Mouse (Mus musculus) cerebellum, adult 9-11 months (tissue): ENCODE measurements around the gene Nfib.
"Not testable (repeated sequence)": the region's sequence is repeated elsewhere in the genome, so short reads cannot be mapped to it uniquely, and the experiment has no call there.

Experiments
- DNase-seq: peaks from one replicate; pipeline ENCODE4 v3.0.0; 2022

The Nfib gene

DNA sequence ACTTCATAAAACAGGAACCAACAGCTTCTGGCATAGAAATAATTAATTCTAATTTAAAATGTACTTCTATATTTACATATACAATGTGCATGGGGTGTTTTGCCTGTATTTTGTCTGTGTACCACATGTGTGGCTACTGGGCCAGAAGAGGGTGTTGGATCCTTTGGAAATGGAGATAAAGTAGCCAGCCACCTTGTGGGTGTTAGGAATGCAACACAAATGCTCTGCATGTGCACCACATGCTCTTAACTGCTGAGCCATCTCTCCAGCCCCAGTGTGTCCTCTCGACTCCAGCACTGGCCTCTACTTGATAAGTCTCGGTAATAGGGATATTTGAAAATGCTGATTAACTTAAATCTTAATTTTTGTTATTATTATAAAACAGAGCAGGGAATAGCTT, 418.6 kb downstream of the Nfib start:
- DNase-seq: no peak

DNA sequence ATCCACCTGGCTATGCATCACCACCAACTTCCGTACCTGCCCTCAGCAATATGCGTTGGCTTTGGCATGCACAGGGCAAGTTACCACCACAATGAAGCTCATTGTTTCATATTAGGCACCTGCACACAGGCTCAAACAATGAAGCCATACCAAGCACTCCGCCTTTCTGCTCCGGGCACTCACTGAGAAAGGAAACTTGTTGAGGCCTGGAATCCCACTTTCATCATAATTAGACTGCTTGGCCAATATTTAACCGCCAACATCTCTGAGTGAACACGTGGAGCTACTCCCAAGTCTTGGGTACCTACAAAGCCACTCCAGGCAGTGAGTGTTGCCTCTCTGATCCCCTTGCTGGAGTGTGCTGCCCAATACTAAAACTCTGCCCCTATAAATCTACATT, 422.0 kb downstream of the Nfib start:
- no peak for DNase-seq

DNA sequence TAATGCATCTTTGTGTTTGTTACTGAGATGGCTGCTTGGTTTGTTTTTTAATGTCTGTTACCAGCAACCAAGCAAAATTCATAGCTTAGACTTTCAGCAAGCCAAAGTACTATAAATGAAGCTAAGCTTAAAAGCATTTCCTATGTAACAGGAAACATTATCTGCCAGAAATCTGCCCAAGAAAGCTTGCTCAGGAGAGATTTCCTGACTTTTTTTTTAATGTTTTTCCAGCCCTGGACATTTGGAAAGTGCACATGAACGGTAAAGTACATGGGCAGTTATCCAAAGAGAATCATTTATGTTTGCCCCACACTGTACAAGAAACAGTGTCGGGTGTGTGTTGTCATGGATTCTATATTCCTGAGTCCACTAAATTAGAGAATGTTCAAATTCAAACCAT, 429.6 kb downstream of the Nfib start:
- no peak for DNase-seq

DNA sequence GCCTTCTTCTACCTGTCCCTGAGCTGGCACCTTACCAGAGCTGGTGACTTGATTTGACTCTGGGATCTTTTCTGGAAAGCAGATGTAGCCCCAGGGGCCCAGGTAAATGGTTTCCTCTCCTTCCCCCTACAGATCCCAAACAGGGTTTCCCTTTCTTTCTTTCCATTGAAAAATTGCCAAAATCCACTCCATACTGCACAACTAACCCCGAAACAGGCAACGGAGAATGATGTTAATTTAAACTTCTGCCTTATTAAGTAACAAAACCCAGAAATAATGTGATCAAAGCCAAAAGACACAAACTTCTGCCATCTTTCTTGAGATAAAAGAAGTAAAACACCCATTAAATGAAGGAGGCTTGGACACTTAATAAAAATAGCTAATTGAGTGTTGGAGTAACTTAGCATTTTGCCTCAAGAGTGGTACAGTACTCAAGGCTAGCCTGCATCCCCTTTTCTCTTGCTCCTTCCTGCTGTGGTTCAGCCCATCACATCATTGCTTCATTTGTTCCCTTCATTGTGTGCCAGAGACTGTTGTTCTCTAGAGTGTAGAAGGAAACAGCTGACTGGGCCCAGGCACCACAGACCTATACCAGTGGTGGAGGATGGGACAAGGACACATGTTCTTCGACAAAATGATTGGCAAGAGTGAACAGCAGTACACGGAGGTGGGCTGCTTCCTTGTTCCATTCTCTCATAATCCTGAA, 432.3 kb downstream of the Nfib start:
- no peak for DNase-seq

DNA sequence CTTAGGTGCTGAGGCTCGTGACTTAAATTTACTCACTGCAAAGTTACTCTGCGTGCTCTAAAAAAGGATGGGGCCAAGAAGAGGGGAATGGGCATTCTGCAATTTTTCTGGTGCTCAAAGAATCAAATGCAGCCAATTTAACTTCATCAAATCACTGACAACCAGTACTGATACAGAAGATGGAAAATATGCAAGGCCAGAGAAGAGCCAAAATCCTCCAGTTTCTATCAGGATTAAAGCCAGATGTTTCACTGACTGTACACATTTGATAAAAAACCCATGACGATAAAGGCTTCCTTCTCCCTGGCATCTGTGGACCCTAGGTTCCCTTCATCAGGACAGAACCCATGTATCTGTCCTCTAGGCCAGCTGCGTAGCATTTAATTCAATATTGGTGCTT, 433.5 kb downstream of the Nfib start:
- no peak for DNase-seq

DNA sequence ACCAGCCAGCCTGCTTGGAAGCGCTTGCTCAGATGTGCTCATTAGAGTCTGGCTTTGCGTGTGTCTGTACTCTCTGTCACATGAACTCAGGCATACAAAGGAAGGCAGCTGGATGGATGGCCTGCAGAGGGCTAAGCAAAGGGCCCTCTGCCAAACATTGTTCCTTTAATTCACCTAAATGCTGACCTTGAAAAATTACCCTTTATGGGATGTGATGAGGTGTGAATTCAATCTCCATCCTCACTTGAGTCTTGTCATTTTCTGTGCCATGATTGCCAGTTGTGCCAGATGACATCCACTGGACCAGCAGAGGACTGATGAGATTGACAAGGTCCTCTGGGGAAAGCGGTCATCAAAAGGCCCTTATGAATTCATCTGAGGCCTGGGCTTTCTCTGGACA, 434.0 kb downstream of the Nfib start:
- DNase-seq: no peak

DNA sequence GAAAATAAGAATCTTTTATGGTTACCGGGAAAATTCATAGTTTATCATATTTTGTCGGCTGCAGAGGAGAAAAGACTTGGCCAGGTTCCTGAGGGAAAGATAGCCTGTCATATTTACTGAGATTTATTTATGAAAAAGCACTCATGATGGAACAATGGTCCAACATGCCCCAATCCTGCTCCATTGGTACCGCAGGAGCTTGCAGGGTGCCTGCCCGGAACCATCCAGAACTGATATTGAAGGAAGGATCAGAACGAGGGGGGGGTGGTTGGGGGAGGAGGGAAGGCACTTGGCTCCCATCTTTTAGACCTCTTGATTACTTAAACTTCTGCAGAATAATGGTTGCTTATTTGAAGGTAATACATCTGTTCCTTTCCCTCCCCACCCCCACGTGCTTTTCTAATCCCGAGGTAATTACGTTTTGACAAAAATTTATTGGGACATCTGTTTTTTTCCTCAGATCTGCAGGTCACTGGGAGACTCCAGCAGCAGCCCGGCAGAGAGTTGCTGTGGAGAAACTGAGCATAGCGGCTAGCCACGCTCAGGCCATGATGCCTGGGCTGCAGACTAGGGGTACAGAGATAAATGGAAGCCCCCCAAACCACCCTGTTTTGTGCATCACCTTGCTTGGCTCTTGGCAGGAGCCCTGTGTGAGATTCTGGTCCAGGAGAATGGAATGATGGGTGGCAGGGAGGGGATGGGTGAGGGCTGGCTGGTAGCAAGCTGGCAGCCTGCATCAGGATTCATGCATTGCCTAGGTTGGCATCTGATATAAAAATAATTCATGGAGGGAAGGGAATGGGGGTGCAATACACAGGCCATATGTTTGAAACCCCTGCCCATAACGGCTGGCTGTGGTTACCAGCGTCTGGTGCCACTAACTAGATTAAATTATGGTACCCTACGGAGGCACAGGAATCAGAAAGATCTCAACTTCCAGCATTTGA, 437.4 kb downstream of the Nfib start:
- no peak for DNase-seq

DNA sequence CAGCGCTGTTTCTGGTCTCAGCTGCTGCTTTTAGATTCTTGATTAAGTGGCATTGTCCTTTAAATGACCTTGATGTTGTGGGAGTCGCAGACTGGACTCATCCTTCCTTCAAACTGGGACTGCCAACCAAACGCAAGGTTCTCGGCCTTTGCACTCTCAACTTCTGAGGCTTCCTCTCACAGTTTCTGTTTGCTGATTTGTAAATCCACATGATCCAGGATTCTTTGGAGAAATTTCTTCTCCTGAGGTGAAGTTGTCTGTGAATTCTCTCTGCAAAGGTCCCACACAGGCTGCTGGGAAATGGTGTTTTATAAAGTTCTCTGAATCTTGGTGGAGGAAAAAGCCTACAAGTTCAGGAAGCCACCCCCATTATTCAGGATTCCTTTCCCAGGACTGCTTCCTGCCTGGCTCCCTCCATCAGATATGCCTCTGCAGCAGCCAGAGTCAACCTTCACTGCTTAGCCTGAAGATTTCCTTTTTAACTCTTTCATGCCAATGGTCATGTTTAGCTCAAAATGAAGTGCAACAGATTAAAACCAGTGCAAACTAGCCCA, 439.4 kb downstream of the Nfib start:
- DNase-seq: no peak

DNA sequence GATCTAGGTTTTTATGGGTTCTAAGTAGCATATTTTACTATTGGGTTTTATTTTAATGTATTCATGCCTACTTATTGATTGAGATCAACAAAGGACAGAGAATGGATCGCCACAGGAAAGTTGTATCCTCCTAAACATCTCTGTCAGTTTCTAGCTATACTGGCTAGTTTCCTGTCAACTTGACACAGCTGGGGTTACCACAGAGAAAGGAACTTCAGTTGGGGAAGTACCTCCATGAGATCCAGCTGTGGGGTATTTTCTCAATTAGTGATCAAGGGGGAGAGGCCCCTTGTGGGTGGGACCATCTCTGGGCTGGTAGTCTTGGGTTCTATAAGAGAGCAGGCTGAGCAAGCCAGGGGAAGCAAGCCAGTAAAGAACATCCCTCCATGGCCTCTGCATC, 447.0 kb downstream of the Nfib start:
- not testable (repeated sequence) for DNase-seq

DNA sequence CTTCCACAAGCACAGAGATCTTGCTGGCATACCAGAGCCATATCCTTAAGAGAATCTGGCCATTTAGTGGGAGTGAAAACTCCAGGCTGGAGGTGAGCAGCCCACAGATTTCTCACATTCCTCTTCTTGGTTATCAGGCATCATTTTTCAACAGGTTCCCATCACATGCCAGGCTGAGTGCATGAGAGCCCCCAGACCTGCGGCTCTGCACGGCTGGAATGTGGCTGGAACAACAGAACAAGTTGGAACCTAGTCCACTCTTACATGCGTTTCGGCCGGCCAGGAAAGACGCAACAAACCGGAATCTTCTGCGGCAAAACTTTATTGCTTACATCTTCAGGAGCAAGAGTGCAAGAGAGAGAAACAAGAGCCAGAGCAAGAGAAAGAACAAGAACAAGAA, 453.5 kb downstream of the Nfib start:
- DNase-seq: no peak

DNA sequence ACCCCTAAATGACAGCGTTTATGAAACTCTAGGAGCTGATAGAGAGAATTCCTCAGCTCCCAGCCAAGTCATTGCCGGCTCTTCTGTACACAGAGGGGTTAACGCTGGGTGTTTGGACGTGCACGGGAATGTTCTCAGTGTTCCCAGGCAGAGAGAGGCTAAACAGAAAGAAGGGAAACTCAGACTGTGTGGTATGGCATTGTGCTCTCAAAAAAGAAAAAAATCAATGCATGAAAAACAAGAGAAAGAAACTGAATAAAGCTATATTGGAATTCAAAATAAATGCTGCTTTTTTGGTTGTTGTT, 455.2 kb downstream of the Nfib start:
- no peak for DNase-seq

DNA sequence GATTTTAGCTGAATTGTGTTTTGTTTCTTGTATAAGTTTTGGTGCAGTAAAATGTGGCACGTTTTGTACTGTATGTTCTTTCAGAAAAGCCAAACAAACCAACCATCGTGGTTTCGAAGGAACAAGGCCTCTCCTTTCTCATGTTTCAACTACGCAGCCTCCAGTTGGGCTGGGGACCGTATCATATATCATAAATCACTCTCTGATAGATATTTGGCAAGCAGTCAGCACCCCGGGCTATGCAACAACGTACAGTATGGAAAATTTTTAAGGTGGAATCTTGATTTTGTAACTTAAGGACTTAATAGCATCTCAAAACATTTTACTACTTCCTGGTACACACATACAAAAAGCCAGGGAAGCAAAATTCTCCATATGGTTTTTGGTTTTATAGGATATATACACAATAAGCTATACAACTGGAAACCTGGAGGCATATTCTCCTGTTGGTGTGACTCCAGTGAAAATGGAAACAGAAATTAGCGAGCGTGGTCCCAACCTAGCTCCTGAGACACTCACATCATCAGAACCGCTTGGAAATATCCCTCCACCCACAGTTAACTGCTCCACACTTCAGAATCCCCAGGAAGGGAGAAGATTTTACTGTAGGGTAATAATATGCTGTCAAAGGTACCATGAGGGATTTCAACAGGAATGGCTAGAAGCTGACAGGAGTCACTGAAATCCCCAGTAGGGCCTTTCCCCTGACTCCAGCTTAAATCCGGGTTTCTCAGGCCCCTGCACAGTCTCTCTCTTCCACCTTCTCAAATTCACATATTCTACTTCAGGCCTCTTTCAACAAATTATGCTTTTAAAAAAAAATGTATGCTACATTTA, 455.8 kb downstream of the Nfib start:
- no peak for DNase-seq

DNA sequence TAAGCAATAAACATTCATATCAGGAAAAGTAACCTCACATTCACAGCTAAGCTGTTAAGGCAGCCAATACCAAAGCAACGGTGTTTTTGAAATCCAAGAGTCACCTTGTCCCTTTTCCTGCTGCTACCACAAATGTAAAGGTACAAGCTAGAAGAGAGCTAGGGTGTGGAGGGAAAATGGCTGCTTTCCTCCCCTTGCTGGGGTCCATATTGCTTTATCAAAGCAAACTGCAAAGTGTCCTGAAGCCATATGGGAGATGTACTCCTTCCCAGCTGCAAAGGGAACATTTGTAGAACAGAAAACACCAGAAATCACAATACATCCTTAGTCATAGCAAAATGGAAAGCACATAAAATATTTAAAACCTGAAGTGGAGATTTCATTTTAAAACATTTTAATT, 456.6 kb downstream of the Nfib start:
- no peak for DNase-seq

DNA sequence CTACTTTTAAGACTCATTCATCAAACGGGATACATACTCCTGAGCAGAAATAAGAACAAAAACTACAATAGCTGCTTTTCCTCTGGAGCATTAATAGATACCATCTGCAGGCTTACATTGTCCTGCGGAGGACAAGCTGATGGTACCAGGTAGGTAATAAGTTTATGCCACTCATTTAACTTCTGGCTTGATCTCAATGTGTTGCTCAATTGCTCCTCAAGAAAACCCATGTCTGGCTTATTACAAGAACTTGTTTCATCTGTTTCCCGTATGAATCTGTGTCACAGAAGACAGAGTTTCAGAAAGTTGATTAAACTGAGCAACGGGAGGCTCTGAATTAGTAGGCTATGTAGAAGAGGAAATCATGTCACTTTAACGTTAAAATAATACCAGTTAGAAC, 457.5 kb downstream of the Nfib start:
- no peak for DNase-seq

DNA sequence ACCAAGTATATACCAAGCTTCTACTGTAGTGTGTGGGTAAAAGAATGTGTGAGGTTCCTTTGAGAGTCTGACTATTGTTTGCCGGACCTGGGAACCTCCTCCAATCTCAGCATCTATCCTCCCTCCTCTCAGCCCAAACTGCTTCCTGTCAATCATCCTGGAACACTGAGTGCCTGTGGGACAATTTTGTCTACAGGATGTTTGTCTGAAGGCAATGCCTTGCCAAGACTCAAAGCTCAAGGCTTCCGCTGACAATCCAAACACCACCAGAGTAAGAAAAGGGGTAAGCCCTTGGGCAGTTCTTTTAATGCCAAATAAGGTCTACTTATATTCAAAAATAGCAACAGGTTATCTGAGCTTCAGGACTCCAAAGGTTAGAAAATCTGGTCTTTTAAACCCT, 459.3 kb downstream of the Nfib start:
- no peak for DNase-seq
